Mouse (Mus musculus) spleen, postnatal 14 days (tissue): Measurements from ENCODE around the gene Ube2o.

ENCODE experiments used
- DNase-seq, 2 experiments: peaks; one replicate each; pipeline ENCODE4 v3.0.0; 2021 to 2022; ENCODE audit warnings: low spot score in 2 of 2

The Ube2o gene

DNA sequence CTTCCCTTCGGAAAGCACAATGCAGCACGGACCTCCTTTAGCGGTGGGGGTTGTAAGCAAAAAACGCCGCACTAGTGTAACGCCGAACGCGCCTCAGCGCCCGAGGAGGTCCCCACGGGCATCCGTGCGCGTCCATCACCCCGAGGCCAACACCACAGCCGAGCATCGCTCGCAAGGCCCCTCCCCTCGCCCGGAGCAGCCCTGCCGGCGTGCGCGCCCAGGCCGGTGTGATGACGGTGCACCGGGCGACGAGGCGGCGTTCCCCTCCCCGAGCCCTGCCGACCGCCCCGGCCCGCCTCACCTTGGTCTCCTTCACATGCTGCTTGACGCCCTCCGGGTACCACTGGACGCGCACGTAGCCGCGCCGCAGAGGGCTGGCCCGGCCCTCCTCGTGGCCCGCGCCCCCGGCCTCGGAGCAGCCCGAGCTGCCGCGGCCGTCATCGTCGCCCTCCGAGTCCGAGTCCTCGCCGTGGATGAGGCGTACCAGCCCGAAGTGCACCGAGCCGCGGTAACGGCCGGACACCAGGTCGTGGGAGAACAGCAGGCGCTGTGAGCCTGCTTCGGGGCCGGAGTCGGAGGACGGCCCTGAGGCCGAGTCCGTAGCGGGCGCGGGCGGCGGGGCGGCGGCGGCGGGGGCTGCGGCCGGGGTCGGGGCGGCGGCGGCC, 404 bp downstream of the Ube2o start:
- peak; percentile 53 to 63 for DNase-seq

DNA sequence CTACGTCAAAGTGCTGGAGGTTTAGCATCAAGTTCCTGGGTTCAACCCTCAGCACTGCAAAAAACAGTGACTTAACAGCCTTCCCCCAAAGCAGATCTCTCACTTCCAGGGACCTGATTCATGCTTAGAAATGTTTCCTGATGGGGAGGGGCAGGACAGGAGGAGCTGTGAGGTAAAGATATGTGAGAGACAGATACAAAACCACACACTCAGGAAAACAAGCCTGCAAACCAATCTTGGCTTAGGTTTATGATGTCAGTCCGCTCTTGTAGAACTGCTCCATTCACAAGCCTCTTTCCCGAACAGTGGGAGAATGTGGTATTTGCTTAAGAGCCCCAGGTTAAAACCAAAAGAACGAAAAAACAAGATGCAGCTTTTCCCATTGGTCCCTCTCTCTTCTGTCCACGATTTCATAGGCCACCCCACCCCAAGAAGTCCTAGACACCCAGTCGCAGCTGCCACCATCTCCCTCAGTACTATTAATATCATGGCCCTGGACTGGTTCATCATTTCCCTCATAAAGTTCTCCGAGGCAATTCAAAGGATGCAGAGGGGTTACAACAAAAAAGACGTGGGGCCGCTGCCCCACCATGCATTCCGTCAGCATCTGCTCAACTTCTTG, 1.1 kb downstream of the Ube2o start:
- DNase-seq = no peak

DNA sequence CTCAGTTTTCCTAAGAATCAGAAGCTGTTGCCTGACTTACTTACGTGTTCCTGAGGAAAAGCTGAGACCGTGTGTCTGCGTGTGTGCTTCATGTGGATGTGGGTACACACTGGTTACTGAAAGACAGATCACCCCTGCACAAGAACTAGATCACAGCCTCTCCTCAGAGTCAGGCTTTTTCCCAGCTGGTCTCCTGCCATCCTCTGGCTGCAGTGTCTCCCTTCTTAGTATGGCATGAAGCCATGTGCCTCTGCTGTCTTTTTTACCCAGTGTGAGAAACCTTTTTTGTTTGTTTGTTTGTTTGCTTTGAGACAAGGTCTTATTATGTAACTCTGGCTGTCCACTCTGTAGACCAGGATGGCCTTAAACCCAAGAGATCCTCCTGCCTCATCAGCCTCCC, 2.0 kb downstream of the Ube2o start:
- DNase-seq = no peak

DNA sequence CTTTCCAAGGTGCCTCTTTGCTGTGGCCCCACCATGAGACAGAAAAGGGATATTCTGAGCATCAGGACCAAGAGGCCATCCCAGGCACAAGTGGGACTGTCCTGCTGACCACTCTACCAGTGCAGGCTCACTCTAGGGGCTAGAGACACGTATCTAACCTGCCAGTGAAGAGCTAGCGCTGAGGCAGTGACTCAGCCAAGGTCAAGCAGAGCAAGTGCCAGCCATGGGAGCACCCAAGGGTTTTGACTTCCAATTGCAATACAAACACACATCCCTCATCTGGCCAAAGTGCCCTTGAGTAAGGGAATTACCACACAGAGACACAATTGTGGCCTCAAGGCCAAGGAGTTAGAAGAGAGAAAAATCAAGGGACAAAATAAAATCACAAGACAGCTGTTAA, 5.9 kb downstream of the Ube2o start:
- DNase-seq = no peak

DNA sequence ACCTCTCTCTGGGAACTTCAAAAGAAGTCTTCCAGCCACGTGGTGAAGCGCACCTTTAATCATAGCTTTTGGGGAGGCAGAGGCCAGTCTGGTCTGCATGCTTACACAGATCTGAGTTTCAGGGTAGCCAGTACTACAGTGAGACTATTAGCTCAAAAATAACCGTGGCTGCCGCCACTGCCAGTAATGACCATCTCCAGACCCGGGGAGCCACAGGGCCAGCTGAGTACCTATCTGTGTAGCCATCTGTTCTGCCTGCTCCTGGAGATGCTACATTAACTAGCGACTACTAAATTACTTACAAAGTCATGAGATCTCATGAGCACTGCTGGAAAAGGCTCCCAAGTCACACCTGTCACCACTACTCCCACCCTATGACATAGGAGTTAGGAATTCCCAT, 6.3 kb downstream of the Ube2o start:
- DNase-seq = no peak

DNA sequence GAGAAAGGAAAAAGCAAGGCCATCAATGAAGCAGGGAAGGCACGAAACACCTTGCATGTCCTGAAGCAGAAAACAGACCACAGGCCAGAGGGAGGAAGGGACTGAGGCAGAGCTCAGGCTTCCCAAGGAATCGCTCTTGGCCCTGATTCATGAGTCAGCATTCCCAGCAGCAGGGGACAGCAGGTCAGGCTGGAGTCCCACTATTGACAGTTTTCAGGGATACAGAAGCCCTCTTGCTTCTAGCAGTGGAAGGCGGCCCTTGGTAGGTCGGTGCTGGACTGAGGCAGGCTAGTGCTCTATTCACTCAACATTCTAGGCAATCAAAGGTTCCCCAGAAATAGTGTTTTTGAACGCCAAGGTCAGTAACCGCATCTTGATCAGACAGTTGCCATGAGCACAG, 6.8 kb downstream of the Ube2o start:
- DNase-seq = no peak

DNA sequence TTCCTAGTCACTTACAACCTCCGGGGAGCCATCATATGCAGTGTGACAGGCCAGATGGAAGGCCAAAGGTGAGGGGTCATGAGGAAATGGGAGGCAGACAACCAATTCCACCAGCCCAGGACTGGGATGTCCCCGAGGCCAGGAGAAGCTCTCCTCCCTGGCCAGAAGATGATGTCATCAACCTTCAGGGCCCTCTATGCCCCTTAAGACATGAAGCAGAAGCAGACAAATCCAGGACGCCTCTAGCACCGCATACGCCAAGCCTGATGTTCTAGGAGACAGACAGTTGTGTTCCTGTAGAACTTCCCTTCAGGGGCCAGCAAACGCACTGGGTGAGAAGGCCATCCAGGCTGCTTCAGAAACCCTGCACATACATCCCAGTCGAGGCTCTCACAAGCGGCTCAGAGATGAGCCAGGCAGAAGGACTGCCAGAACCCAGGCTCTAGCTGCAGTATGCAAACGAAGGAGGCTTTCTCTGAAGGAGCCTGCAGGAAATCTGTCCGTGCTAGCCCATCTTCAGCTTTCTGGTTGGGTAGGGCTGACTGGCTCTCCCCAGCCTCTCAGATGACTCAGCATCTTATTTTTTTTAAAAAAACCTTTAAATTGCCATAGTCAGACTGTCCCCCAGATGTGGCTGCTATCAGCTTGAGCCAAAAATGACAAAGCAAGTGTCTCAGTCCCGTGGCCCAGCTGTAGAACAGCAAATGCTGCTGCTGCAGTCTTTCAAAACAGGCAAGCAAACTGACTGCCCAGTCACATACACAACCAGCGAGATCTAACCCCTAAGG, 8.3 kb downstream of the Ube2o start:
- peak; percentile 36 to 46 for DNase-seq

DNA sequence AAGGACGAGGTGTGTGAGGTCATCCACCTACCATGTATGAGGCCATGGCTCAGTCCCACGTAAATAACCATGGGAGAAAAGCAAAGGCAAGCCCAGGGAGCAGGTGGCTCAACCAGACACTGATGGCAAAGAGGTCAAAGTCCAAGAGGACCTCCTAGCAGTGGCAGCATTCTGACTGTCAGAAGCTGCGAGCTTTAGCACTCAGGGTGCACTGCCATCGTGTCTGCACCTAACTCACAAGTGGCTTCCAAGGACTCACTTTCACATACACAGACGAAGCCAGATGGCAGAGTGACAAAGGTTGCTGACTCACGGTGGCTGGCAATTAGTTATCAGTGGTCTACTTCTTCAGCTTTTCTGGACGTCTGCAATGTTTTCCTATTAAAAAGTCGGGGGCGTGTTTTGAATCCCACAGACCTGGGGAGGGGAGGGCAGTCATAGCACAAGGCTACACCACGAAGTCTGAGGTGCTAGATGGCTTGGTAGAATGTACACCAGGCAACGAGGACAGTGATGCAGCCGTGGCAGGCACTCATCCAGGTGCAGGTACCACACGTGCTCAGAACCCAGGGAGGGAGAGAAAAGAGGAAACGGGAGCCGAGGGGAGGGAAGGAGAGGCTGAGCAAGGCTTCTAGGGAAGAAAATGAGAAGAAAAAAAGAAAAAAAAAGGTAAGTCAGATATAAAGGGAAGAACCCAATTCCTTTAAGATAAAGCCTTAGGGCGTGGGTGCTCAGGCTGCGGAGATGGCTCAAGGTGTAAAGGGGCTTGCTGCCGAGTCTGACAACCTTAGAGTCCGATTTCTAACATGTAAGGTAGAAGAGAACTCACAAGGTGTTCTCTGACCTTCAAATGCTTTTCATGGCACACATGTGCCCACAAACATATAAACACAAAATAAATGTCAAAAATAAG, 9.2 kb downstream of the Ube2o start:
- peak; percentile 63 to 75 for DNase-seq

DNA sequence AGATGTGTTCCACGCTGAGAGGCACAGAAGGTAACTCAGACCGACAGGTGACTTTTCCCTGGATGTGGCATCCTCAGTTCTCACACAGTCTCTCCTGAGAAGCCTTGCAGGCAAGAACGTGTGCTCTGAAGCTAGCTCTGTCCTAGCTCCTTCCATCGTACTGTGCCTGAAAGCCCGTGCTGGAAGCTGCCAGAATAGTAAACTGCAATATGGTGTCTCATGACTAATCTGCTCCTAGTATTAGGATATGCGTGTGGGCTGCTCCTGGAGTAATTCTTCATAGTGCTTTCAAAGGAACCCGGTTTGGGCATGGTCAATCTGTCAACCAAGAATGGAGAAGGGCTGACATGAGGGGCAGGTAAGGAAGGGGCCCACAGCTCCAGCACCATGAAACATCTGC, 10.4 kb downstream of the Ube2o start:
- no peak for DNase-seq

DNA sequence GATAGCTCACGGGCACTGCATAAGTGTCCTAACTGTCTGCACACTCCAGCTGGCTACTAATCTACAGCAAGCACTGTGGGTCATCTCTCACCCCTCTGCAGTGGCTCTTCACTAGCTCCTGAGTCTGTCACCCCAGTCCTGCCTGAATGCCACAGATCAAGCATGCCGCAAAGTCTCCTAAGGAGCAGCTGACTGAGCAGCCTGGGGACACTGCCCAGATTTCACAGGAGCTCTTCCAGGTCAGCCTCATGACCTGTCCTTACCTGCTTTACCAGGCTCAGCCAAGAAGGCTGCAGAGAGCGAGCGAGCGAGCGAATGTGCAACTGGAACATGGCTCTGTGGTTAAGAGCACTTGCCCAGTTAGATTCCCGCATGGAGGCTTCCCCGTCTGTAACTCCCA, 13.7 kb downstream of the Ube2o start:
- DNase-seq = no peak

DNA sequence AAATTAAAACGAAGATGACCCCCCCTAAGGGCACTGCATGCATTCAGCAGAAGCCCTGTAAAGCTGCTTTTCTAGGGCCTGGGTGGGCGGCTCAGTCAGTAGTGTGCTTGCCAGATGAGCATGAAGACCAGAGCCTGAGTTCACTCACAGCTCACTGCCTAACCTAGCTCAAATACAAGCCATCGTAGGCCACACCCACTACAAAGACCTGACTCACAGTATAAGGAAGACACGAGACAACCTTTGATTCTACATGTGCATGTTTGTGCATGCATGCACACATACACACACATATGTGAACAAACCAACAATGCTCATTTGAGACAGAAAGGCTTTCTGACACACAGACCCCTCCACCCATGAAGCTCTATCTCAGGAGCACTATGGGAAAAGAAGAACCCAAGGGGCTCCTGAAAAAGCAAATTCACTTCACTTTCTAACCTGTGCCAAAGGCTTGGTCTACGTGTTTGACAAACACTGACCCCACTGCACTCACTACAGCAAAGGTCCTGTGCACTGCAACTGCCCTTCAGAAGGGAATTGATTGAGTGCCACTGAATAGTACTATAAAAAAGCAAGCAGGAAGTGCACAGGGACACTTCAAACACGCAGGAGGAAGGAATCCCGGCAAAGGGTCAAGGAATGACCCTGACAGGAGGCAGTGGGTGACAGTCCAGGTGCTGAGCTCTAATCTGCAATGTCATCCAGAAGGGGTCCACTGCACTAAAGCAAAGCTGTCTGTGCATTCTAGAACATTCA, 15.8 kb downstream of the Ube2o start:
- no peak for DNase-seq

DNA sequence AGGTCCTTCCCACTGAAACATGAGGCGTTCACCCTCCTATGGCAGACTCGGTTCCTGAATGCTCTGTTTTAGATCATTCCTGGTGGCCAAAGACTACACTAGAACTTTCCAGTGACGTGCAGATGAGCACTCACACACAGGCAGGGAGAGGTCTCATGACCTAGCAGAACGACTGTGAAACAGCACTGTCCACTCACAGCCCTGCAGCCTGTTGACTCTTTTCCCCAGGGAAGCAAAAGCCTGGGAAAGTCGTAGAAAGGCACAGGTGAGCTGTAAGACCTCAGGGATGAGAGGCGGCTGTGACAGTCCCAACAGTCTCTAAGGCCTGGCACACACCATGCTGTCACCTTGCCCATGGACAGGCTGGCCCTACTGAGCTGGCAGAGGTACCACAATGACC, 24.9 kb downstream of the Ube2o start:
- no peak for DNase-seq

DNA sequence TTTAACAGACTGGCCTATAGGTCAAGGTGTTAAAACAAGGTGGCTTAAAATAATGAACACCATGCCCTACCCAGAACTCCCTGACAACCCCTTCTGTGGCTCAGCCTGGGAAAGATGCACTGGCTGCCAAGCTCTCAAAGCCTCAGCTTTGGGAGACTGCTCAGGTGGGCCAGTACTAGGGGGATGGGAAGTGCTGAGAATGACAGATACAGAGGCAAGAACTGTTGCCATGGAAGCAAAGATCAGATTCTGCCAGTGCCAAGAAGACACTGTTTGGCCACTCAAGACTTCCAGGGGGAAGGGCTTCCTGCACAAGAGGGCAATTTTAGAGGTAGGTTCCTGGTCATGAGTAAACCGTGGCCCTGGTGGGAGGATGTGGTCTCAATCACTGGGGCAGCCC, 25.7 kb downstream of the Ube2o start:
- no peak for DNase-seq

DNA sequence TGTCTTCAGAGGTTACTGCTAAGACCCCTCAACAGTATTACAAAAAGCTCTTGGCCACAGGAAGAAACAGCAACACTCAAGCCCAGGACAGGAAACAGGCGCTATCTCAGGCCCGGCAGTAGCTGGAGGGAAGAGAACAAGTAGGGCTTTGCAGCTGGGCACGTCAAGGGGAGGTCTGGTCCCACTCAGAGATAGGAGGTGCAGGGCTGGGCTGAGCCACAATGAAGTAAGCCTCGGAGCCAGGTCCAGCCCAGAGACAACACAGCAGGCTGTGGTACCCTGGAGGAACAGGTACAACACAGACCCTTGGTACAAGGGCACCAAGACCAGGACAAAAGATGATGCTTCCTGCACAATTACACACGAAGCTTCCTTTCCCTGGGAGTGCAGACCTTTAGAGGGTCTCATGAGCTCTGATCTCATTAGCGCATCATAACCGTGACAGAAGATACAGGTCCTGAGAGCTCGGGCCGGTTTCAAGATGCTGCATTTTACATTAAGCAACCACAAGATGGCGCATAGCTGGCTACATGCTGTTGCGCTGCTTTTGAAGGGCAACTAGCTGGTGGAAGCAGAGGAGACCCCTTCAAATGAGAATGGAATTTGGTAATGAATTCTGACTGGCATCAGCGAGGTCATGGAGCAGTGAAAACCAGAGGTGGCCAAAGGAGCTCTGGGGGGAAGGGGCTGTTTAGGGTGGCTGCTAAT, 26.9 kb downstream of the Ube2o start:
- DNase-seq = peak in 1 of 2 experiments; percentile 40

DNA sequence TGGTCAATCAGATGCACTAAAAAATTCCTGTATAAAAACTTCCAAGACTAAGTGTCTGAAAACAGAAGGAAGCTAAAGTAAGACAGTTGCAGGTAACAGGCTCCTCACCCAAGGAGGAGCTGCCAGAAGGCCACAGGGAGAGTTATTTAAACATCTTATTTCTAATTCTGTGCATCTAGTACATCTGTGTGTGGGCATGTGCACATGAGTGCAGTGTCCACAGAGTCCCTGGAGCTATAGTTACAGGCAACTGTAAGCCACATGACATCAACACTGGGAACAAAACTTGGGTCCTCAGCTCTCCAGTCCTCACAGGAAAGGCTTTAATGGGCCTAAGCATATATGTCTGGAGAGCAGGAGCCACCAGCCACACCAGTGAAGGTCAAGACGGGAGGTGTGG, 29.1 kb downstream of the Ube2o start:
- no peak for DNase-seq

DNA sequence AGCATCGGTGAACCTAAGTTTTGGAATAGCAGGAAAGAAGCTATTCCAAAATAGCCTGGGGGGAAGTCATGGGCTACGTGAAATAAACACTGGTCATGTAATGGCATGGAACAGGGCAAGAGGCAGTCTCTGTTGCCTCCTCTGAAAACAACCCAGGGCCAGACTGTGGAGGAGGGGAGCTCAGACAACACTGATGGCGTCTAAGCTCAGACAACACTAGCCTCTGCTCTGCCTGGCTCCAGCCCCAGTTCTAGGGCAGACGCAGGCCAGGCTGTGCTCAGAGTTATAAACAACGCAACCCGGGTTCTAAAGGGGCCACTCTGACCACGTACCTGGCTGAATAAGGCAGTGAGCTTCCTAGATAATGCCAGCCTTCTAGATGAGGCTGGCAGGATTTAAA, 30.5 kb downstream of the Ube2o start:
- DNase-seq = no peak

DNA sequence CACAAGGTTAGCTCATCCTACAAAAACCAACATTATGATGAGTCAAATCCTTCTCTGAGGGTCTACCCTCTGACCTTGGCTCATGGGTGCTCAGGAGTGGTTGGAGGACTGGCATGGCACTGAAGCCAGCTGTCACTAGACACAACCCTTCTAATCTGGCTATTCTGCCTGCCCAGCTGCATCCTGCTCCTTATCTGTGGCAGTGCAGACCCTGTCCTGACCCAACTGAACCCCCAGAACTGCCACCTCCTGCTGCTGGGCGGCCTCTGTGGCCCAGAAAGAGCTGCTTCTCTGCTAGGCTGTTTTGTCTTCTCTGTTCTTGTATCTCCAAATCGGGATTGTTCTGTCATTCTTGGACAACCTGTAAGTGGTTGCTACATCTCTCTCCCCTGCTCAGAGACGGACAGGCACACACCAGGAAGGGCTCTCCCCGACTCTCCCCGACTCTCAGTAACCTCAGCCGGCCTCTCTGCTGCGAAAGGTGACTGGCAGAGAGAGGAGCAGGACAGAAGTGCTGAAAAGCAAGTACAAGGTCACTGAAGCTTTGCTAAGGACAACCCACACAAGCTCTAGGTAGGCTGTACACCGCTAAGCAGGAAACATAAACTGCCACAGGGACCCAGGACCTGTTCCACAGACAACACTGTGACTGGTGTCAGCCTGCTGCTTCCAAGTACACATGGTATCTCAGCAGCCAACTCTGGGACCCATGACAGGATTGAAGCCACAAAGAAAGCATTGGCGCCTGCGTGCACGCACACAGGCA, 31.8 kb downstream of the Ube2o start:
- peak; percentile 29 to 49 for DNase-seq

DNA sequence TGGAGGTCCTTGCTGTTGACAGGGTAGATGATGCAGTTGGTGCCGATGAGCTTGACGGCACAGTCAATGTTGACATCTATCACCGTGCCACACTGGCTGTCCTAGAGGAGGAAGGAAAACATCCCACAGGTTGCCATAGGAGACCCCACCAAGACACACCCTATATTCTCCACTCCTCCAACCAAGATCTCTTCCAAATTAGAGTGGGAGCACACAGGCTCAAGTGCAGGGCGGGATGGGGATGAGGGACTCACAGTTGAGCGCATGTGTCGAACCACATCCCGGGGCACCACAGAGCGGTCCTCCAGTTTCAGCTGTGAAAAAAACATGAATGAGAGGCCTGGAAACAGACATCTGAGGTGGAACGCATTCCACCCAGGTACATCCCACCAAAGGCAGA, 32.5 kb downstream of the Ube2o start:
- DNase-seq = no peak

DNA sequence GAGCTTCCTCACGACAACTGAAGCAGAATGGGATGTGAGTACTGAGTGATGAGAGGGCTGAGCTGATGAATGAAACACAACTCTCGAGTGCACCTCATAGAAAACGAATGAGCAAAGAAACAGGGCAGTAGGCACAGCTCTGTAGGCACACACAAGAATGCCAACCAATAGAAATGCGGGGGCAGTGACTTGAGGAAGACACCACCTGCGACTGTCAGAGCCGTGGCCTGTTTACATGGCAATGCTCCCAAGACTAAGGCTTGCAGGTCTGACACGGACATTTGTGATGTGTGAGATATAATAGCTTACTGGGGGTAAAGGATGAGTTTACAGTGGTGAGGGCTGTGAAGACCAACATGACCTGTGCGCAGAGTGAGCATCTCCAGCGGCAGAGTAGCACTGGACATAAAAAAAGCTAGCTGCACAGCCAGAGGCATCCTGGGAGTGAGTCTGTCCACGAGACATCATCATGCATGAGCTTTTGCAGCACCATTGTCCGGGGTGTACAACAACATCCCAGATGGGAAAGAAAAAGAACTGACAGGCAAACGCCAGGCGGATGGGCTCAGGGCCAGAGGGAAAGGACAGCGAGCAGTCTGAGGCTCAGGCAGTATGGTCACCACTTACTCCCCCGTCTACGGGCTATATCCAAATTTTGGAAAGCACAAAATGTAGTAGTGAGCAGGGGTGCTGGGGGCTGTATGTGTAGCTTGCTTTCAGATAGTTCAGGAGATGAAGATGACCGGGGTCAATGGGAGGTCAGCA, 33.8 kb downstream of the Ube2o start:
- DNase-seq = no peak
